Mouse (Mus musculus) cerebellum, postnatal 14 days (tissue): ENCODE results near the gene Klhdc8b.

ENCODE experiments used
- DNase-seq, 2 experiments: peaks; one replicate each; pipeline ENCODE4 v3.0.0; 2021; ENCODE audit warnings: mixed read lengths in 2 of 2

Gene Klhdc8b

DNA sequence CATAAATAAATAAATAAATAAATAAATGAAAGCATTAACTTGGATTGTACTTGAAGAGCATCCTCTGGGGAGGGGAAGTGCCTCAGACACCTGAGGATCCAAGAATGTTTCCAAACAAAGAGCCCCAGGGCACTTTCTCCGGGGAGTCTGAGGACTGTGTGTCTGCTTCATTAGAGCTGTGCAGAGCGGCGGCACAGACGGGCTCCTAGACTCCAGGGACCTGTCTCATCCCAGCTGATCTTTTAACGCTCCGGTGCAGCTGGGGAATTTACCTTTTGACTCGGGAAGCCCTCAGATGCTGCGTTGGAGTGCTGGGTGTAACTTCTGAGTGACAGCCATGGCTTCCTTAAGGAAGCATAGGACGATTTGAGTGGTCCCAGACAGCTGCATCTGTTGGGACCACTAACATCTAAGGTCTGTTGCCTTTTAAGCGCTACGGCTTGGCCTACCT is at the start of gene Klhdc8b:
TSS of gene Klhdc8b (minus strand) at position 401 of the 451 bp plus-strand sequence.
- DNase-seq, result no peak

DNA sequence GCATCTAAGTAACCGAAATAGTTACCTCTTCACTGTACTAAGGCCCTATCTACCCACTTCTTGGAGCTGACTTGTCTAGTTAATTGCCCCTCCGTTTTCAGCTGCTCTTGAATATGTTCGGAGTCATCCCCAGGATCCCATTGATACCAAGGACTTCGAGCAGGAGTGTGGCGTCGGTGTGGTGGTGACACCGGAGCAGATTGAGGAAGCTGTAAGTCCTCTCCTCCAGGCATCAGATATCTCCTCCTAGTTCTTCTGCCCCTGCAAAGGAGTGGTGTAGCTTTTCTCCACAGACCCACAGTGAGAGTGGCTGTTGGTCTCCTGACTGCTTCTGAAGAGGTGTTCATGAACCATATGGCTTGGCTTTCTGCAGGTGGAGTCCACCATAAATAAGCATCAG is 47.4 kb upstream of the Klhdc8b start:
- DNase-seq, result no peak

DNA sequence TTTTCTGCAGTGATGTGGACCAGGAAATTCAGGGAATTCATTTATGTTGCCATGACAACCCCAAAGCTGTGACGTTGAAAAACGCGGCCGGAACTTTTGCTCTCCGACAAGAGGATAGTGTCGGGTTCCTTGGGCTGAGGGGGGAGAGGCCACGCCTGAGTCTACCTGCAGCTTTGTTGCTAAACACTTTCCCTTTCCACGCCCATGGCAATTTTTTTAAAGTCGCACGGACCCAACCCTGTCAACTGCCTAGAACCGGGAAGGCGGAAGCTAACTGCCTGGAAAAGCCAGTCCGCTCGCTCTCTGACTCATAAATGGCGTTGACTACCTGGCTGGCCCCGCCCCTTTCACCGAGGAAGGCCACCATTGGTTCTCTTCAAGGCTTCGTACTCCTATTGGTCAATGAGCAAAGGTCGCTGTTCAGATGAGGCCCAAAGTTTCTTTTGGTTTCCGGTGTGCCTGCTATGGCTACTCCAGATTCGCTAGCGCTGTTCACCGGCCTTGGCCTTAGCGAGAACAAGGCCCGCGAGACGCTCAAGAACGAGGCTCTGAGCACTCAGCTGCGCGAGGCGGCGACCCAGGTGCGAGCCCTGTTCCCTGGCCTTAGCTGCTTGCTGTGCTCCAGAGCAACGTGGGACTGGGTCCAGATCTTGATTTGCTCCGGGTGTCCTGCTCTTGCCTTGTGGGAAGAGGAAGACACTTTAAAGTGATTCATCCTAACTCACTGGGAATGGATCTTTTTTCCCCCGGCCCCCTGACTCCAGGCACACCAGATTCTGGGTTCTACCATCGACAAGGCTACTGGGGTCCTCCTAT is 46.4 kb upstream of the Klhdc8b start, which contains the start of gene Qars:
TSS of gene Qars (plus strand) at position 88 of the 816 bp plus-strand sequence.
- DNase-seq, result peak; percentile 94 to 95

DNA sequence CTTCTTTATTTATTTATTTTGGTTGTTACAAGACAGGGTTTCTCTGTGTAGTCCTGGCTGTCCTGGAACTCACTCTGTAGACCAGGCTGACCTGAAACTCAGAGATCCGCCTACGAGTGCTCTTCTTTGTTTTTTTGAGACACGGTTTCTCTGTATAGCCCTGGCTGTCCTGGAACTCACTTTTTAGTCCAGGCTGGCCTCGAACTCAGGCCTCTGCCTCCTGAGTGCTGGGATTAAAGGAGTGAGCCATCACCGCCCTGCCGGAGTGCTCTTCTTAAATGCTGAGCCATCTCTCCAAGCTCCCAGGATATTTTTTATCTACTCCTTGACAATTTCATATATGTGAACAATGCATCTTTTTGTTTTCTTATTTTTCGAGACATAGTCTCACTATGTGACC is 45.5 kb upstream of the Klhdc8b start:
- no peak for DNase-seq

DNA sequence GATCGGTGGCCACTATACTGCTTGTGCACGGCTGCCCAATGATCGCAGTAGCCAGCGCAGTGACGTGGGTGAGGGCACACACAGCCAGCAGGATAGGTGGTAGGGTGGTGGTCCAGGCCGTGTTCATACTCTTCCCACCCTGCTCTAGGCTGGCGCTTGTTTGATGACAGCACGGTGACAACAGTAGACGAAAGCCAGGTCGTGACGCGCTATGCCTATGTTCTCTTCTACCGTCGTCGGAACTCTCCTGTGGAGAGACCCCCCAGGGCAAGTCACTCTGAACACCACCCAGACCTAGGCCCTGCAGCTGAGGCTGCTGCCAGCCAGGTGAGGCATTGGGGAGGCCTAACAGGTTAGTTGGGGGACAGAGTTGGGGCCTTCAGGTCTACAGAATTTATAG is 38.6 kb upstream of the Klhdc8b start:
- no peak for DNase-seq

DNA sequence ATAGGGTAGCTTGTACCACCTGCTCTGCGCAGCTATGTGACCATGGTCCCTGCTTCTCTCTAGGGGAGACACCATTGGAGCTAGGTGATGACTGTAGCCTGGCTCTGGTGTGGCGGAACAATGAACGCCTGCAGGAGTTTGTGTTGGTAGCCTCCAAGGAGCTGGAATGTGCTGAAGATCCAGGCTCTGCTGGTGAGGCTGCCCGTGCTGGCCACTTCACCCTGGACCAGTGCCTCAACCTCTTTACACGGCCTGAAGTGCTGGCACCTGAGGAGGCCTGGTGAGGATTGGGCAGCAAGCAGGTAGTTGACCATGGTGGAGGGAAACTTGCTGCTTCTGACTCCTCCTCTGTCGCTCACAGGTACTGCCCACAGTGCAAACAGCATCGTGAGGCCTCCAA is 37.9 kb upstream of the Klhdc8b start:
- no peak for DNase-seq

DNA sequence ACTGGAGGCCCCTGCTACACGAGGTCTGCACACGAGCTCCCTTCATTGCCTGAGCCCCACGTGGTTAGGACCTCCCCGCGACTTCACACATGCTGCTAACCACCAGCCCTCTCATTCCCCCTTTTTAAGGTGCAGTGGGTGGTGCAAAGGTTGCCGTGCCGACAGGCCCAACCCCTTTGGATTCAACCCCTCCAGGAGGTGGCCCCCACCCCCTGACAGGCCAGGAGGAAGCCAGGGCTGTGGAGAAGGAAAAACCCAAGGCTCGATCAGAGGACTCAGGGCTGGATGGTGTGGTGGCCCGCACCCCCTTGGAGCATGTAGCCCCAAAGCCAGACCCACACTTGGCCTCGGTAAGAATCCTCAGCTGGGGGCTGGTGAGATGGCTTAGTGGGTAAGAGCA is 33.5 kb upstream of the Klhdc8b start:
- peak in 1 of 2 experiments; percentile 4 for DNase-seq

DNA sequence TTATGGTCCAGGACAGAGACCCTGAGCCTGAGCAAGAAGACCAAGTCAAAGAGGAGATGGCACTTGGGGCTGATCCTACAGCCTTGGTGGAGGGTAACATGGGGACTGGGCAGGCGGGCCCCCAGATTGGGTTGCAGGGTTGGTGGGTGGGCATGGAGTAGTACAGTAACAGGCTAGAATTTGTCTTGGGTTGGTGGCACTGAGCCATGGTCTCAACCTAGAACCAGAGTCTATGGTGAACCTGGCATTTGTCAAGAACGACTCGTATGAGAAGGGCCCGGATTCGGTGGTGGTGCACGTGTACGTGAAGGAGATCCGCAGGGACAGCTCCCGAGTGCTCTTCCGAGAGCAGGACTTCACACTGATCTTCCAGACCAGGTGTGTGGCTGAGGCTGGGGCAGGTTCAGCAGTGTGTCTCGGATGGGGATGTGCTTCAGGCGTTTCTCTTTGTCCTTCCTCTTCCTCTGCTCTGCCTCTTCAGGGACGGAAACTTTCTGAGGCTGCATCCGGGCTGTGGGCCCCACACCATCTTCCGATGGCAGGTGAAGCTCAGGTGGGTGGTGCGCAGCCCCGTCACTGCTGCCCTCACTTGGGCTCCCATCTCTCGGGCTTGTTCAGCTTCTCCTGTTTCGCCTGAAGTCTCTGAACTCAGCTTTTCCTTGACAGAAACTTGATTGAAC is 32.9 kb upstream of the Klhdc8b start:
- DNase-seq, result peak in 1 of 2 experiments; percentile 10

DNA sequence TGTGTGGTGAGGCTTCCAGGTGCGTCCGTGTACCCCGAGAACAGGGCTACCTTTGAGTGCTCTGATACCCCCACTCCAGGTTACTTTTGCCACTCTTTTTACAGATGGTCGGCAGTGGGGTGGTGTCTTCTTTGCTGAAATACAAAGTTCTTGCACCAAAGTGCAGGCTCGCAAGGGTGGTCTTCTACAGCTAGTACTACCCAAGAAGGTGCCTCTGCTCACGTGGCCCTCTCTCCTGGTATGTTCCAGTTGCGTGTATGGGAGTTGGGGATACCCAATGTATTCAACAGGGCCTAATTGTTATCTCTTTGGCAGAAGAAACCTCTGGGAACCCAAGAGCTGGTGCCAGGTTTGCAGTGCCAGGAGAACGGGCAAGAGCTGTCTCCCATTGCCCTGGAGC is 31.9 kb upstream of the Klhdc8b start:
- DNase-seq, result peak in 1 of 2 experiments; percentile 2

DNA sequence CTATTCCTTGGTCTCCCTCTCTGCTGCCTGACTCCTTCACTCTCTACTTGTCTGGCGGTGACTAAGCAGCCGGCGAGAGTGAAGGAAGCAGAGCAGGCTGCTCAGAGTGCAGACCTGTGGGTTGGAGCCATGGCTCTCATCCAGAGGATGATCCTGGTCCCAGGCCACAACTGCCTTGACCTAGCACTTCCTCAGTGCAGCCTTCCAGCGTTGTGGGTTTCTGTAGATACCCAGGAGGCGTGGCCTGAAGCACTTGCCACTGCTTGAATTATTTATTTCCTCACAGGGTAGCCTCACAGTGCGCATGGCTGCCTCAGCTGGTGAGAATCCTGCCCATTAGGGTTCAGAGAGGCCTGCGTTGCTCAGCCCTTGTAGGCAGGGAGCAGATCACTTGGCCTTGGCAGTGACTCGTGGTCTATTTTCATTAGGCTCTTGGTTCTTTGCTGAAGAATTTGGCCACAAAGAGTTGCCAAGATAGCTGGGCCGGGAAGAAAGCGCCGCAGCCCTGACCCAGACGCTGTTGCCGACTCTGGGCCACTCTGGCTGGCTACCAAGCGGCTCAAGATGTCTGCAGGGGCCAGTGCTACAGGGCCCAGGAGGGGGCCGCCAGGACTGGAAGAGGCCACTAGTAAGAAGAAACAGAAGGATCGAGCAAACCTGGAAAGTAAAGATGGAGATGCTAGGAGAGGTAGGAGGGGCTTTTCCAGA is 30.8 kb upstream of the Klhdc8b start:
- peak in 1 of 2 experiments; percentile 19 for DNase-seq

DNA sequence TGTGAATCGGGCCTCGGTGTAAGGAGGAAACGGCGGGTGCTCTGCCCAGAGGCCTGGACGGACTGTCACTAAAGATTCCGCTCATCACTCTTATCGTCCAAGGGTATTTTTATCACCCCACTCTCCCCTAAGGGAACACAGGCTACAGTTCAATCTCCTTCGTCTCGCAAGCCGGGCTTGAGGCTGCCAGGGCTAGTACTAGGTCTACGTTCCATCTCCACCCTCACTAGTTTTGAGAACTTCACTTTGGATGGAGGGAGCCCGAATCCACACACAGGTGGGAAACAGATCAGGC is 29.9 kb upstream of the Klhdc8b start:
- DNase-seq, result no peak

DNA sequence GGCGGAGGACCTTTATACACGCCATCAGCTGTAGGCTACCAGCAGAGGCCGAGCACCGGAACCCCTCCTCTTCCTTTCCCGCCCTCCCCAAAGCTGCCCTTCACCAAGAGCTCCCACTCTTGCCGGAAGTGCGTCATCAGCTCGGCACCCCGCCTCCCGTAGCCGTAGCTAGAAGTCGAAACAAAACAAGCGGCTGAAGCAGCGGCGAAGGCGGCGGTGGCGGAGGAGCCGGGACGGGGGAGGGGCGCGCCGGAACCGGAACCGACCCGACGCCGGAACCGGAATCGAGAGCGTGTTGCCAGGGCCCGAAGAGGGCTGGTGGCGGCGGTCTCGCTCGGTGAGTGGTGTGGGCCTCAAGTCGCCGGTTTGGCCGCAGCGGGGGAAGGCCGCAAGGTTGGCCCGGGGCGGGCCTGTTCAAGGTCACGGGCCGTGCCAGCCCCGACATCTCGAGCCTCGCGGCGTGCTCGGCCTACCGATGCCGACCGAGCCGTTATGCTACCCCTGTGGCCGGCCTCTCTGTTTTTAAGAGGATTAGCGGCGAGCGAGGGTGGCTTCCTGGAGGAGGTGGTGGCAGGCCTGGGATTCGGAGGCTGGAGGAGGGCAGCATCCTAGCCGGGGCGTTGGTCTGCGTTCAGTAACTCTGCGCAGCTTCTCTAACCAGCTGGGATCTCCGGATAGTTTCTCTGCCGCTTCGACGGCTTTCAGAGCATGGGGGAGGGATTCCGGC is 29.3 kb upstream of the Klhdc8b start, which contains the start of gene Usp19:
TSS of gene Usp19 (plus strand) at position 44 of the 727 bp plus-strand sequence.
- DNase-seq, result peak; percentile 95 to 97

DNA sequence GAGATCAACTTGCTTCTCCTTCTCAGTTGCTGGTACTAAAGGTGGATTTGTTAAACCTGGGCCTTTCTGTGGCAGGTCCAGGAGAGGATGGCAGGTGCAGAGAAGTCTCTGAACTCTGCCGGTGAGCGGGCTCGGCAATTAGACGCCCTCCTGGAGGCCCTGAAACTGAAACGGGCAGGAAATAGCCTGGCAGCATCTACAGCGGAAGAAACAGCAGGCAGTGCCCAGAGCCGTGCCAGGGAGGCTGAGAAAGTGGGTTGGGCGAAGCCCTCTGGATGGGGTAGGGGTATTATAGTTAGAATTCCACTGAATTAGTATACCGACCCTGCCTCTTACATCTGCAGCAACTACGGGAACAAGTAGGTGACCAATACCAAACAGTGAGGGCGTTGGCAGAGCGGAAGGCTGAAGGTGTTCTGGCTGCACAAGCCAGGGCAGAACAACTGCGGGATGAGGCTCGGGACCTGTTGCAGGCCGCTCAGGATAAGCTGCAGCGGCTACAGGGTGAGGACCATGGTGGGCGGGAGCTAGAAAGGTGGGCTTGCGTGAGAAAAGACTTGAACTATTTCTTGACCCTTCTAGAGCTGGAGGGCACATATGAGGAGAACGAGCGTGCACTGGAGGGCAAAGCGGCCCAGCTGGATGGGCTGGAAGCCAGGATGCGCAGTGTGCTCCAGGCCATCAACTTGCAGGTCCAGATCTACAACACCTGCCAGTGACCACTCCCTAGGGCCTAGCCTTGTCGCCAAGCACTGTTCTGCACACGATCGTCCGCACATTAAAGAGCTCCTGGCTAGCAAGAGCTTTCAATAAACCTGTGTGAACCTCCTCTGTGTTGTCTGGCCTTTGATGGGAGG is 28.5 kb upstream of the Klhdc8b start:
- DNase-seq, result peak in 1 of 2 experiments; percentile 38

DNA sequence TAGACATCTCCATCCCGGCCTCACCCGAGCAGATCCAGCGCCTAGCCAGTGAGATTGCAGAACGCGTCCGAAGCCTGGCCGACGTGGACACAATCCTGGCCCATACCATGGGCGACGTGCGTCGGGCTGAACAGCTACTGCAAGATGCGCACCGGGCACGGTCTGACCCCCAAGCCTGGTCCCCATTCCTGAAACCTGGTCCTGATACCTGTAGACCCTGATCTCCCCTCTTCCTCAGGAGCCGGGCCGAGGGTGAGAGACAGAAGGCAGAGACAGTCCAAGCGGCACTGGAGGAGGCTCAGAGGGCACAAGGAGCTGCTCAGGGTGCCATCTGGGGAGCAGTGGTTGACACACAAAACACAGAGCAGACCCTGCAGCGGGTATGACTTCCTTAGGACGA is 27.8 kb upstream of the Klhdc8b start:
- DNase-seq, result peak in 1 of 2 experiments; percentile 11

DNA sequence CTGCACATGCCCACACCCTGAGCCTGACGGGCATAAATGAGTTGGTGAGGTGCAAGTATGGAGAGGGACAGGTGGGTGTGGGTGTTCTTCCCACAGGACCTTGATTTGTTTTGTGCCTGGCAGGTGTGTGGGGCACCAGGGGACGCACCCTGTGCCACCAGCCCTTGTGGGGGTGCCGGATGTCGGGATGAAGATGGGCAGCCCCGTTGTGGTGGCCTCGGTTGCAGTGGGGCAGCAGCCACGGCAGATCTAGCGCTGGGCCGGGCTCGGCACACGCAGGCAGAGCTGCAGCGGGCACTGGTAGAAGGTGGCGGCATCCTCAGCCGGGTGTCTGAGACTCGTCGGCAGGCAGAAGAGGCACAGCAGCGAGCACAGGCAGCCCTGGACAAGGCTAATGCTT is 27.0 kb upstream of the Klhdc8b start:
- peak in 1 of 2 experiments; percentile 7 for DNase-seq

DNA sequence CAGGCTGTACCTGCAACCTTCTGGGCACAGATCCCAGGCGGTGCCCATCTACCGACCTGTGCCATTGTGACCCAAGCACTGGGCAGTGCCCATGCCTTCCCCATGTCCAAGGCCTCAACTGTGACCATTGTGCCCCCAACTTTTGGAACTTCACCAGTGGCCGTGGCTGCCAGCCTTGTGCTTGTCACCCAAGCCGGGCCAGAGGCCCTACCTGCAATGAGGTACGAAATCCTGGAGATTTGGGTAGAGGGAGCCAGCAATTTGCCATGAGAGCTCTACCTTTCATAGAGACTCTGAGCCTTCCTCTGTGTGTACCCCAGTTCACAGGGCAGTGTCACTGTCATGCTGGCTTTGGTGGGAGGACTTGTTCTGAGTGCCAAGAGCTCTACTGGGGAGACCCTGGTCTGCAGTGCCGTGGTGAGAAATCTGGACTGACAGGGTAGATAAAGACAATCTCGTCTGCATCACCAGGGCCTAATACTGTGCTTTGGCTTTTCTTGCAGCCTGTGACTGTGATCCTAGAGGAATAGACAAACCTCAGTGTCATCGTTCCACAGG is 25.7 kb upstream of the Klhdc8b start:
- no peak for DNase-seq

DNA sequence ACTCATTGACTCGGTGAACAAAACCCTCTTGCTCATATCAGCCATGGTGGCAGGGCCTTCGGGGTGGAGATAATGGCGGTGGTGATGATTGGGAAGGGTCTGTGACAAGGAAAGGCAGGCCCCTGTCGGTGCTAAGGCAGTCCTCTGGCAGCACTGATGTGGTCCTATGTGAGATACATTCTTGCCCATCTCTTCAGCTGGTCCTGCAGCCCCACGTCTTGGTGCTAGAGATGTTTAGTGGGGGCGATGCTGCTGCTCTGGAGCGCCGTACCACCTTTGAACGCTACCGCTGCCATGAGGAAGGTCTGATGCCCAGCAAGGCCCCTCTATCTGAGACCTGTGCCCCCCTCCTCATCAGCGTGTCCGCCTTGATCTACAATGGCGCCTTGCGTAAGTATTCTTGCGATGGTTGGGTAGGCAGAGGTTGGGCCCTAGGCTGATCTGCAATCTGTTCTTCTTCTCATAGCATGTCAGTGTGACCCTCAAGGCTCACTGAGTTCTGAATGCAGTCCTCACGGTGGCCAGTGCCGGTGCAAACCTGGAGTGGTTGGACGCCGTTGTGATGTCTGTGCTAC is 24.0 kb upstream of the Klhdc8b start:
- no peak for DNase-seq

DNA sequence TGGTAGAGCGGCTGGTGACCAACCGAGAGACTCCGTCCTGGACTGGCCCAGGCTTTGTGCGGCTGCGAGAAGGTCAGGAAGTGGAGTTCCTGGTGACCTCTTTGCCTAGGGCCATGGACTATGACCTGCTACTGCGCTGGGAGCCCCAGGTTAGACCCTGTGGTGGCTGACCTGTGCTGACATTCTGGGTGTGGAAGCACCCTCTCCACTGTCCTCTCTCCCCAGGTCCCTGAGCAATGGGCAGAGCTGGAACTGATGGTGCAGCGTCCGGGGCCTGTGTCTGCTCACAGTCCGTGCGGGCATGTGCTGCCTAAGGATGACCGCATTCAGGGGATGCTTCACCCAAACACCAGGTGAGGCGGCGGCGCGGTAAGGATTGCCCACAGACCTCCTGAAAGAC is 22.6 kb upstream of the Klhdc8b start:
- DNase-seq, result no peak

DNA sequence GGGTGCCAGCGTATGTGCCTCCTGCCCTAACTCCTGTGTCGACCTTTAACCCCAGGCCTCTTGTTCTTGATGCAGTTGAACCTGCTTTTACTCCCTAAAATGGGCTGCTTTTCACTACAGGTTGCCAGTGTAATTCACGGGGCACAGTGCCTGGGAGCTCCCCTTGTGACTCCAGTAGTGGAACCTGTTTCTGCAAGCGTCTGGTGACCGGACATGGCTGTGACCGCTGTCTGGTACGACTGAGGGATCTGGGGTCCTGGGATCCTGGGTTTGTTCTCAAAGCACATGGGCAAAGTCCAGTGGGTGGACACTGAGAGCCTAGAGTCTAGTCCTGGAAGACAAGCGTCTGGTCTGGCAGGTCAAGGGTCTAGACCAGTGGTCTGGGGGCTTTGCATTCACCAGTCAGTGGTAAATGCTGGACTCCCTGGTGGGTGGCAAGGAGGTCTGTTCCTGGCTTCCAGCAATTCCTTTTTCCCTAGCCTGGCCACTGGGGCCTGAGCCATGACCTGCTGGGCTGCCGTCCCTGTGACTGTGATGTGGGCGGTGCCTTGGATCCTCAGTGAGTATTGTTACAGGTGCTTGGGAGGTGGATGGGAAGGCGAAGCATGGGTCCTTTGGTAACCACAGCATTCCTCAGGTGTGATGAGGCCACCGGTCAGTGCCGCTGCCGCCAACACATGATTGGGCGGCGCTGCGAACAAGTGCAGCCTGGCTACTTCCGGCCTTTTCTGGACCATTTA is 21.8 kb upstream of the Klhdc8b start:
- peak in 1 of 2 experiments; percentile 1 for DNase-seq

DNA sequence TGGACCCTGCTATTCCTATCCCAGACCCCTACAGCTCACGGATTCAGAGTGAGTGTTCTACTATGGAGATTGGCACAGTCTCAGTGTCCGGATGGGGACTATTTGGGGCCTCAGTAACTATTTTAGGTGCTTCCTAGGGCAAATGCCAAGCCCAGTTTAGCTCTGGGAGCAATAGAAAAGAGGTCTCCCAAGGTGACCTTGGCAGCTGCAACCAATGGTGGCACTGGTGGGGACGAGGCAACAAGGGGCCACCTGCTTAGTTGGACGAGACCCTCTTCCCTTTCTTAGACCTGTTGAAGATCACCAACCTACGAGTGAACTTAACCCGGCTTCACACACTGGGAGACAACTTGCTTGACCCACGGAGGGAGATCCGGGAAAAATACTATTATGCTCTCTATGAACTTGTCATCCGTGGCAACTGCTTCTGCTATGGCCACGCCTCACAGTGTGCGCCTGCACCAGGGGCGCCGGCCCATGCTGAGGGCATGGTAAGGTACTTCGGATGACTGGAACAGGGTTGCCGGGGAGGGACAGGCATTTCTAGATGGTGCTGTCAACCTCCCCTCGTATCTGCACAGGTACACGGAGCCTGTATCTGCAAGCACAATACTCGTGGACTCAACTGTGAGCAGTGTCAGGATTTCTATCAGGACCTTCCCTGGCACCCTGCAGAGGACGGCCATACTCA is 20.3 kb upstream of the Klhdc8b start:
- no peak for DNase-seq
